Mouse (Mus musculus): Measurements from ENCODE around the gene Gm20518. TPM values are rescaled to one million over a fixed set of nuclear protein-coding genes. Genes with fewer than 3 reads are reported as not detected.

The Gm20518 gene
- total RNA-seq, 1 experiment: 0.22 TPM

DNA sequence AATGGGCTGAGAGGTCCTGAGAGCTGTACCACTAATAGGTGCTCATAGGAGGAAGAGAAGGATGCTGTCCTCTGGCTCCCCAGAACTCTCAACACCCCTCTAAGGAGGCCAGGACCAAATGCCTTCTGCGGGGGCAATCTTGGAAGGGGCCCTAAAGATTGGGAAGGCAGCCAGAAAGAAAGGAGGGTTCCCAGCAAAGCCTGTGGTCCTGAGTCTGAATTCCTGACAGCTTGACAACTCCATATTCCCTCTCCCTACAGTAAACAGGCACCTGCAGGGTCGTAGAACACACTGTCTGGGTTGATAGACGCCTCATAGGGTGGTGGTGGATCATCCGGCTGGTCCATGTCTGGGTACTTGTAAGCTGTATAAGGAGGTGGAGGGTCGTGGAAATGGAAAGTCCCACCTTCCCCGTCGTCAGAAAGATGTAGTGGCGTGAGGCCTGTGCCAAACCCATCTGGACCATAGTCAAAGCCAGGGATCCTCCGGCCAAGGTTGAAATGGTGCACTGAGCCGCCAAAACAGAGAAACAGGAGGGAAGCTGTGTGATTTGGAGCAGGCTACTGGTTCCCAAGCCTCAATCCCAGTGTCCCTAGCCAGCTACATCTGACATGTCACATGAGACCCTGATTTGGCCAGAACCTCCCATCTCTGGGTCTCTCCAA lies 47.6 kb downstream of the Gm20518 start:
- Histone ChIP-seq H3K9me3 (ENCODE audit: control insufficient read depth, insufficient read depth, low read depth, low read length) (no peaks in the 10 kb centered on the region), H3K27ac (ENCODE audit: insufficient read depth, low read depth, low read length, poor library complexity, severe bottlenecking) (no peak overlapping the region), H3K9ac (ENCODE audit: insufficient read depth, low read depth, low read length, poor library complexity, severe bottlenecking) (no peak overlapping the region), H3K4me1 (ENCODE audit: control insufficient read depth in 2 of 2, insufficient read depth in 2 of 2, low read length in 2 of 2, poor library complexity in 1 of 2) (no peaks in the 10 kb centered on the region), H3K4me3 (ENCODE audit: insufficient read depth in 1 of 2, low read depth in 1 of 2, low read length in 2 of 2, poor library complexity in 1 of 2, severe bottlenecking in 1 of 2) (no peak overlapping the region), H3K36me3 (ENCODE audit: control insufficient read depth, insufficient read depth, low read length, poor library complexity, severe bottlenecking) (peaks cover 48% of the 10 kb centered on the region)
- TF ChIP-seq ZC3H11A (IDR thresholded peaks at IDR 0.05; ENCODE audit: borderline replicate concordance, low read depth, low read length): no peak
- TF ChIP-seq ZNF384 (IDR thresholded peaks at IDR 0.05; ENCODE audit: low read depth, low read length): no peak
- no peak for TF ChIP-seq CHD2 (IDR thresholded peaks at IDR 0.05; ENCODE audit: low read depth, low read length)
- TF ChIP-seq HCFC1 (IDR thresholded peaks at IDR 0.05; ENCODE audit: borderline replicate concordance, insufficient read depth, low read length): no peak
- TF ChIP-seq MAFK (IDR thresholded peaks at IDR 0.05; ENCODE audit: insufficient read depth, low read depth, low read length): no peak
- no peak for DNase-seq (ENCODE audit: low read depth, low spot score)
- in situ Hi-C loops (cut with MboI; ENCODE audit: low sequenced_read_pairs in 2 of 2, unreplicated experiment in 2 of 2): no loop called here

DNA sequence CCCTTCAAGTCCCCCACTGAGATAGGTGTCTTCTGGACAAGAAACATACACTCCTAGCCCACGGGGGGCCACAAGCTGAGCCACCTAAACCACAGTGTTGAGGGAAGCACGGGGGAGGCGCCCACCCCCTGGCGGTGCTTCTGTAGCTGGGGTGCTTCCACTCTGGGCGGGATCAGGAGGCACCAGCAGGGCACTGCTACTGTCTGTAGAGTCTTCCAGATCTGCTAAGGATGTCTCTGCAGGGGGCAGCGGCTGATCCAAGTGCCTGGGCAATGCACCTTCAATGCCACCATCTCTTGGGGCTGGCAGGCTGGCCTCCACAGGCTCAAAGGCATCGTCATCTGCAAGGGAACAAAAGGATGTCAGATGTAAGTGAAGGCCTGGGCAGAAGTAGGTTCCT lies 49.0 kb downstream of the Gm20518 start:
- in situ Hi-C loops (cut with MboI; ENCODE audit: low sequenced_read_pairs in 2 of 2, unreplicated experiment in 2 of 2): no loop called here
- no peak for TF ChIP-seq MAFK (IDR thresholded peaks at IDR 0.05; ENCODE audit: insufficient read depth, low read depth, low read length)
- no peak for TF ChIP-seq CHD2 (IDR thresholded peaks at IDR 0.05; ENCODE audit: low read depth, low read length)
- TF ChIP-seq HCFC1 (IDR thresholded peaks at IDR 0.05; ENCODE audit: borderline replicate concordance, insufficient read depth, low read length): no peak
- TF ChIP-seq ZNF384 (IDR thresholded peaks at IDR 0.05; ENCODE audit: low read depth, low read length): no peak
- no peak for TF ChIP-seq ZC3H11A (IDR thresholded peaks at IDR 0.05; ENCODE audit: borderline replicate concordance, low read depth, low read length)
- H3K9ac ChIP-seq (ENCODE audit: insufficient read depth, low read depth, low read length, poor library complexity, severe bottlenecking): no peak overlapping the region

DNA sequence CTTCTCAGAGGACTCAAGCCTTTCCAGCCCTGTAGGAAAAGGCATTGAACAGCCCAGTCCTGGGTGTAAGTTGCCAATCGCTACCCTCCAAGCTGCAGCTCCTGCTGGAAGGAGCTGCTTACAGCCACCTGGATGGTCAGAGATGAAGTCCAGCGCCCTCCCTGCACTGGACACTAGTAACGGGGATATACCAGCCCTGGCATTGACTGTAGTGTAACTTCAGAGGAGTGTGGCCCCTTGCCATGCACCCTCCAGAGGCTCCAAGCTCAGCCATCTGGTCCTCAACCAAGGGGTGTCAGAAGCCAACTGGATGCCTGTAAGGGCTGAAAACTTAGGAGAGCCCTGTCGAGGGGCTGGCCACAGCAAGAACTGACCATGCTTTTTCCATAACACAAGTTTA lies 51.5 kb downstream of the Gm20518 start:
- Histone ChIP-seq H3K36me3 (ENCODE audit: control insufficient read depth, insufficient read depth, low read length, poor library complexity, severe bottlenecking) (peaks cover 35% of the 10 kb centered on the region), H3K27ac (ENCODE audit: insufficient read depth, low read depth, low read length, poor library complexity, severe bottlenecking) (no peak overlapping the region), H3K9me3 (ENCODE audit: control insufficient read depth, insufficient read depth, low read depth, low read length) (no peaks in the 10 kb centered on the region), H3K4me3 (ENCODE audit: insufficient read depth in 1 of 2, low read depth in 1 of 2, low read length in 2 of 2, poor library complexity in 1 of 2, severe bottlenecking in 1 of 2) (no peak overlapping the region), H3K9ac (ENCODE audit: insufficient read depth, low read depth, low read length, poor library complexity, severe bottlenecking) (no peak overlapping the region), H3K4me1 (ENCODE audit: control insufficient read depth in 2 of 2, insufficient read depth in 2 of 2, low read length in 2 of 2, poor library complexity in 1 of 2) (no peaks in the 10 kb centered on the region)
- TF ChIP-seq ZNF384 (IDR thresholded peaks at IDR 0.05; ENCODE audit: low read depth, low read length) (no peak), CHD2 (IDR thresholded peaks at IDR 0.05; ENCODE audit: low read depth, low read length) (no peak), ZC3H11A (IDR thresholded peaks at IDR 0.05; ENCODE audit: borderline replicate concordance, low read depth, low read length) (no peak), HCFC1 (IDR thresholded peaks at IDR 0.05; ENCODE audit: borderline replicate concordance, insufficient read depth, low read length) (no peak), MAFK (IDR thresholded peaks at IDR 0.05; ENCODE audit: insufficient read depth, low read depth, low read length) (no peak)
- no peak for DNase-seq (ENCODE audit: low read depth, low spot score)
- in situ Hi-C loops (cut with MboI; ENCODE audit: low sequenced_read_pairs in 2 of 2, unreplicated experiment in 2 of 2): no loop called here

More for the DNA sequence above, 49.0 kb downstream of the Gm20518 start:
- H3K9me3 ChIP-seq (ENCODE audit: control insufficient read depth, insufficient read depth, low read depth, low read length): no peaks in the 10 kb centered on the region
- H3K4me1 ChIP-seq (ENCODE audit: control insufficient read depth in 2 of 2, insufficient read depth in 2 of 2, low read length in 2 of 2, poor library complexity in 1 of 2): no peaks in the 10 kb centered on the region
- peaks cover 42% of the 10 kb centered on the region for H3K36me3 ChIP-seq (ENCODE audit: control insufficient read depth, insufficient read depth, low read length, poor library complexity, severe bottlenecking)
- H3K4me3 ChIP-seq (ENCODE audit: insufficient read depth in 1 of 2, low read depth in 1 of 2, low read length in 2 of 2, poor library complexity in 1 of 2, severe bottlenecking in 1 of 2): no peak overlapping the region
- DNase-seq (ENCODE audit: low read depth, low spot score): no peak
- H3K27ac ChIP-seq (ENCODE audit: insufficient read depth, low read depth, low read length, poor library complexity, severe bottlenecking): no peak overlapping the region

DNA sequence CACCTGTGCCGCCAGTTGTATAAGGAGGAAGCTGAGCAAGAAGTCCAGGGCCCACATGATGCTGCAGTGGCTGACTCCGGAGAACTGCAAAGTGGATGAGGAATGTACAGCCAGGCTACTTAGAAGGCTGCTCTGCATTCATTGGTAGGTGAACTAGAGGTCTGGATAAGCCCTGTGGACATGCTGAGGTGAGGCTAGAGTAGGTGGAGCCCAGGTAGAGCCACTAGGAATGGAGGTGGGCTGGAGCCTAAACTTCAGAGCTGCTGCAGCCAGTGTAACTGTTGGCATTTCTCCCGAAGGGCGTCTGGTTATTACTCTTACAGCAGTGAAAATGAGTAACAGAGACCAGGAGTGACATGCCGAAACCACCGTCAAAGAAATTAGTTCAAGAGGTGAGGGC lies 53.4 kb downstream of the Gm20518 start, which contains the start of gene Car15:
Gene Car15 (minus strand): TSS at position 314 of the 400 bp plus-strand sequence.
- H3K9me3 ChIP-seq (ENCODE audit: control insufficient read depth, insufficient read depth, low read depth, low read length): no peaks in the 10 kb centered on the region
- H3K4me3 ChIP-seq (ENCODE audit: insufficient read depth in 1 of 2, low read depth in 1 of 2, low read length in 2 of 2, poor library complexity in 1 of 2, severe bottlenecking in 1 of 2): no peak within 1 kb of the TSS
- DNase-seq (ENCODE audit: low read depth, low spot score): no peak
- no peaks in the 10 kb centered on the region for H3K4me1 ChIP-seq (ENCODE audit: control insufficient read depth in 2 of 2, insufficient read depth in 2 of 2, low read length in 2 of 2, poor library complexity in 1 of 2)
- in situ Hi-C loops (cut with MboI; ENCODE audit: low sequenced_read_pairs in 2 of 2, unreplicated experiment in 2 of 2): no loop called here
- TF ChIP-seq MAFK (IDR thresholded peaks at IDR 0.05; ENCODE audit: insufficient read depth, low read depth, low read length) (no peak), ZC3H11A (IDR thresholded peaks at IDR 0.05; ENCODE audit: borderline replicate concordance, low read depth, low read length) (no peak), CHD2 (IDR thresholded peaks at IDR 0.05; ENCODE audit: low read depth, low read length) (no peak), HCFC1 (IDR thresholded peaks at IDR 0.05; ENCODE audit: borderline replicate concordance, insufficient read depth, low read length) (no peak), ZNF384 (IDR thresholded peaks at IDR 0.05; ENCODE audit: low read depth, low read length) (no peak)
- H3K27ac ChIP-seq (ENCODE audit: insufficient read depth, low read depth, low read length, poor library complexity, severe bottlenecking): no peak within 1 kb of the TSS
- H3K36me3 ChIP-seq (ENCODE audit: control insufficient read depth, insufficient read depth, low read length, poor library complexity, severe bottlenecking): peaks cover 19% of the 10 kb centered on the region
- no peak within 1 kb of the TSS for H3K9ac ChIP-seq (ENCODE audit: insufficient read depth, low read depth, low read length, poor library complexity, severe bottlenecking)

Data from ES-E14 (cell line).